Mouse (Mus musculus) NIH3T3 (cell line): ENCODE measurements around the gene Bend6.
"Not testable (repeated sequence)": the region's sequence is repeated elsewhere in the genome, so short reads cannot be mapped to it uniquely, and the experiment has no call there.

Experiments used
- DNase-seq: peaks from one replicate; pipeline ENCODE4 v3.0.0-alpha.2; 2012; ENCODE audit warnings: low read depth

Gene Bend6

GRCm38 (mm10) chr1:33906927-33907326 is 689 bp downstream of the Bend6 start:
- DNase-seq: peak; percentile 40

- no peak for DNase-seq
These were observed 1.4 kb downstream of the Bend6 start for GRCm38 (mm10) chr1:33906216-33906615.

- DNase-seq: no peak
These were observed 4.0 kb downstream of the Bend6 start for GRCm38 (mm10) chr1:33903587-33903986.

- peak; percentile 88 for DNase-seq
These were observed 7.4 kb downstream of the Bend6 start for GRCm38 (mm10) chr1:33900175-33900574.

- no peak for DNase-seq
These were observed 9.2 kb downstream of the Bend6 start for GRCm38 (mm10) chr1:33898373-33898772.

GRCm38 (mm10) chr1:33897426-33897825 is 10.2 kb downstream of the Bend6 start:
- no peak for DNase-seq

- DNase-seq: no peak
These were observed 10.9 kb downstream of the Bend6 start for GRCm38 (mm10) chr1:33896666-33897065.

GRCm38 (mm10) chr1:33896116-33896515 is 11.5 kb downstream of the Bend6 start:
- DNase-seq: no peak

- DNase-seq: peak; percentile 84
These were observed 14.8 kb downstream of the Bend6 start for GRCm38 (mm10) chr1:33892784-33893183.

GRCm38 (mm10) chr1:33883102-33883839 is 24.3 kb downstream of the Bend6 start:
- DNase-seq: peak; percentile 76

GRCm38 (mm10) chr1:33878170-33878569 is 29.4 kb downstream of the Bend6 start:
- DNase-seq: no peak

- DNase-seq: no peak
These were observed 31.2 kb downstream of the Bend6 start for GRCm38 (mm10) chr1:33876416-33876815.

GRCm38 (mm10) chr1:33875691-33876090 is 31.9 kb downstream of the Bend6 start:
- peak; percentile 65 for DNase-seq

- DNase-seq: no peak
These were observed 34.1 kb downstream of the Bend6 start for GRCm38 (mm10) chr1:33873561-33873960.

- no peak for DNase-seq
These were observed 38.2 kb downstream of the Bend6 start for GRCm38 (mm10) chr1:33869437-33869836.

GRCm38 (mm10) chr1:33869031-33869430 is 38.6 kb downstream of the Bend6 start:
- DNase-seq: no peak

GRCm38 (mm10) chr1:33846807-33847206 is 60.8 kb downstream of the Bend6 start:
- peak; percentile 24 for DNase-seq

- DNase-seq: no peak
These were observed 63.8 kb downstream of the Bend6 start for GRCm38 (mm10) chr1:33843823-33844222.

GRCm38 (mm10) chr1:33838952-33839351 is 68.7 kb downstream of the Bend6 start:
- DNase-seq: not testable (repeated sequence)

- DNase-seq: no peak
These were observed 77.0 kb downstream of the Bend6 start for GRCm38 (mm10) chr1:33830586-33830985.

GRCm38 (mm10) chr1:33817931-33818330 is 89.7 kb downstream of the Bend6 start:
- DNase-seq: no peak

- DNase-seq: peak; percentile 96
These were observed 93.5 kb downstream of the Bend6 start, which contains the start of gene Zfp451 for GRCm38 (mm10) chr1:33813868-33814794. Gene Zfp451, minus strand, starts transcription at chr1:33814595.

- peak; percentile 42 for DNase-seq
These were observed 94.1 kb downstream of the Bend6 start for GRCm38 (mm10) chr1:33813495-33813867.
